Mouse (Mus musculus) heart, adult 2 months (tissue): ENCODE data around the gene BC016579.

Source experiments
- CTCF ChIP-seq: fragments of 200-600 bp; IDR thresholded peaks from 2 replicates; pipeline ENCODE4 v1.8.1; 2022; ENCODE audit warnings: antibody characterized with exemption, mild to moderate bottlenecking, moderate library complexity
- EP300 ChIP-seq: fragments of 200-500 bp; IDR thresholded peaks from 2 replicates; pipeline ENCODE4 v1.6.1; 2011; ENCODE audit warnings: low read depth, low read length, control low read depth; ENCODE audit not compliant: insufficient read depth
- POLR2A ChIP-seq: fragments of 200-500 bp; IDR thresholded peaks from 2 replicates; pipeline ENCODE4 v1.6.1; 2011; ENCODE audit warnings: mild to moderate bottlenecking, low read depth, low read length, control low read depth; ENCODE audit not compliant: insufficient read depth

GRCm38 (mm10) chr16:45692851-45693250 is 39.0 kb upstream of the BC016579 start:
- TF ChIP-seq CTCF (no peak), POLR2A (no peak), EP300 (no peak)
